Mouse (Mus musculus): ENCODE data around the gene Slc35e4. TPM values are rescaled to one million over a fixed set of nuclear protein-coding genes. Genes with fewer than 3 reads are reported as not detected.
"Not testable (repeated sequence)": the region's sequence is repeated elsewhere in the genome, so short reads cannot be mapped to it uniquely, and the experiment has no call there.

Slc35e4 gene
- polyA plus RNA-seq, 2 experiments = 4.6 to 4.8 TPM

DNA sequence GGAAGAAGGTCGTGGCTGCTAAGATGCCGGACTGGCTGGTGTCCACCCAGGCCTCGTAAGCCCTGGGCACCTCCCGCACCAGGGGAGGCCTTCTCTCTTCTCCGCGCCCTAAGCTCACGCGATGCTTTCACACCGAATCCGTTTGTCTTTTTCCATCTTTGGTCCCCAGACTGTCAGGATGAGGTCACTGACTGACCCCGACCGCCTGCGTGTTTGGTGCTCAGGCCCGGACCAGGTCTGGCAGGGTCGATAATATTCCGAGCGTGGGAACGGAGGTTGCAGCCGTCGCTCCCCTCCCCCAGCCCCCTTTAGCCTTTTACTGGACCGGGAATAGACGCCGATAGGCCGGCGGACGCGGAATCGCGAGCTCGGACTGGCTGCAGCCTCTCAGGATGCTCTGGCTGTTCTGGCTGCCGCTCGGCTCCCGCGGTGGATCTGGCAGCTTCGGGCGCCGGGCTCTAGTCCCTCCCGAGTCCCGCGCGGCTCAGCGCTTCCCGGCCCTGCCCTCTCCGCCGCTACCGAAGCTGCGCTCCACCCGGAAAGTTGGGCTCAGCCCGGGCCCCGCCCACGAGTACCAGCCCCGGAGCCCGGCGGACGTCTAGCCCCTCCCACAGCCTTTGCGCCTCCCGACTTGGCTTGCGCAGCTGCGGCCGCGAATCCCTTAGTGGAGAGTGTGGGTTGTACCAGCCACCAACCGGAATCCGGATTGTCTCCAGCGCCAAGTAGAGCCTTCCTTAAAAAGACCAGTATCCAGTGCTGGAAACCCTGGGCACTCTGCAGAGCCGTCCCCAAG, 952 bp downstream of the Slc35e4 start:
- peak overlapping the region; percentile 93 for H3K4me2 ChIP-seq (replicated peaks; ENCODE audit: low read depth, low read length, severe bottlenecking)
- ATAC-seq (ENCODE audit: low FRiP score, low read depth) (peak; percentile 86), DNase-seq (ENCODE audit: low spot score) (peak; percentile 80)
- H3K4me3 ChIP-seq (replicated peaks; ENCODE audit: low read length) = peak overlapping the region; percentile 60
- no peaks in the 10 kb centered on the region for H3K36me3 ChIP-seq (ENCODE audit: control insufficient read depth, insufficient read depth, low read length)
- H3K4me1 ChIP-seq (ENCODE audit: control insufficient read depth, insufficient read depth, low read length) = peaks cover 16% of the 10 kb centered on the region
- under 1% methylated on average over 60 of the region's 65 CpGs for WGBS
- TF ChIP-seq POLR2A (IDR thresholded peaks at IDR 0.05; ENCODE audit: borderline replicate concordance, extremely low read depth, insufficient read depth, insufficient read length) = 0 out of 2 replicates have a peak, but pooled peaks have one; percentile 33
- H3K9me3 ChIP-seq (ENCODE audit: control insufficient read depth, low read length) = no peaks in the 10 kb centered on the region
- peak overlapping the region; percentile 52 for H3K9ac ChIP-seq (ENCODE audit: low read depth, low read length, severe bottlenecking)
- peak overlapping the region; percentile 70 for H3K27ac ChIP-seq (replicated peaks; ENCODE audit: low read depth, low read length)
- H3K27me3 ChIP-seq (ENCODE audit: control insufficient read depth, insufficient read depth, low read length) = peaks cover 5% of the 10 kb centered on the region

DNA sequence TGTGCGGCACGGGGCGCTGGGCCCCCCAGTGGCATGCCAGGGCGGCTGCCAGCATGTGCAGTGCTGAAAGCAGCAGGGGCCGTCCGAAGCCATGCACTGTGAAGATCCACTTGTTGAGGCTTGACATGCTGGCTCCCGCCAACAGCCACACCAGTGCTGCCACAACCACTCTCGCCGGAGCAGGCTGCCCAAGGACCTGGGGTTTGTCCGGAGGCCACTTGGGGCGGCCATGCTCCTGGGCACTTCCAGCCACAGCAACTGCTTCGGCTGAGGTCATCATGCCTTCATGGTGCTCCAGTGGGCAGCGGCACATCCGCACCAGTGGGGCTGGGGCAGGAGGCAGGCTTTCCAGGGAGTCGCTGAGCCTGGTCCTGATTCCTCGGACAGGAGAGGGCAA, 1.6 kb downstream of the Slc35e4 start:
- no peak for ATAC-seq (ENCODE audit: low FRiP score, low read depth)
- no peak overlapping the region for H3K27ac ChIP-seq (replicated peaks; ENCODE audit: low read depth, low read length)
- no peak for TF ChIP-seq POLR2A (IDR thresholded peaks at IDR 0.05; ENCODE audit: borderline replicate concordance, extremely low read depth, insufficient read depth, insufficient read length)
- no peaks in the 10 kb centered on the region for H3K9me3 ChIP-seq (ENCODE audit: control insufficient read depth, low read length)
- peaks cover 16% of the 10 kb centered on the region for H3K4me1 ChIP-seq (ENCODE audit: control insufficient read depth, insufficient read depth, low read length)
- WGBS = 2% methylated on average over 16 of the region's 16 CpGs
- peak overlapping the region; percentile 60 for H3K4me3 ChIP-seq (replicated peaks; ENCODE audit: low read length)
- H3K27me3 ChIP-seq (ENCODE audit: control insufficient read depth, insufficient read depth, low read length) = peaks cover 5% of the 10 kb centered on the region
- H3K4me2 ChIP-seq (replicated peaks; ENCODE audit: low read depth, low read length, severe bottlenecking) = peak overlapping the region; percentile 93
- H3K36me3 ChIP-seq (ENCODE audit: control insufficient read depth, insufficient read depth, low read length) = no peaks in the 10 kb centered on the region
- H3K9ac ChIP-seq (ENCODE audit: low read depth, low read length, severe bottlenecking) = peak overlapping the region; percentile 52
- DNase-seq (ENCODE audit: low spot score) = no peak

DNA sequence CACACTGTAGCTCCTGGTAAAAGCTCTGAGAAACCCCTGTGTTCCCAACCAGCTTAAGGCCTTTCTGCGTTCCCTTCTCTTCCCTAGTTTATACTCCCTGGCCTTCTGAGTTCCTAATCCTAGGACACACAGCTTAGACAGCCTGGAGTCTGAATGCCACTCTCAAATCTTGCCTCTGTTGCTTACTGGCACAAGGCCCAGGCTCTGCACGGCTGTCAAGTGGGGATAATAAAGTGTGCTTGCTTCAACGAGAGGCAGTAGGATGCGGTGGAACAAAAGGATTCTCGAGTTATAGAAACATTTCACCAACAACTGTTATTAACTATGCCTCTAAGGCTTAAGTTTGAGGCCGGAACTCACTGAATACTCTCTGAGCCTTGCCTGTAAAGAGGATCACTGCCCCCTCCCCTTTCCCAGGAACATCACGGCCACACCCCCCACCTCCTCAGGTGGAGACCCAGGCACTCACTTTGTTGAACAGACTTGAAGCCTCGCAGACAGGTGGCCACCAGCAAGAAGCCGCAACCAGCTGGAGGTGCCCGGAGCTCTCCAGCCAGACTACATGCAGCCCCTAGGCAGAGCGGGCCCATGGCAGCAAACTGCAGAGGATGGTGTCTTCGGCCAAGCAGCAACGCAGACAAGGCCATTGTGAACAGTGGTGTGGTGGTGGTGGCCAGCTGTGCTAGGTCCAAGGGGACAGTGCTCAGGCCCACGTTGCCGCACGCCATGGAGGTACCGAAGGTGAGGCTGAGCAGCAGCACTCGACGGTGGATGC, 2.2 kb downstream of the Slc35e4 start:
- no peak for ATAC-seq (ENCODE audit: low FRiP score, low read depth)

DNA sequence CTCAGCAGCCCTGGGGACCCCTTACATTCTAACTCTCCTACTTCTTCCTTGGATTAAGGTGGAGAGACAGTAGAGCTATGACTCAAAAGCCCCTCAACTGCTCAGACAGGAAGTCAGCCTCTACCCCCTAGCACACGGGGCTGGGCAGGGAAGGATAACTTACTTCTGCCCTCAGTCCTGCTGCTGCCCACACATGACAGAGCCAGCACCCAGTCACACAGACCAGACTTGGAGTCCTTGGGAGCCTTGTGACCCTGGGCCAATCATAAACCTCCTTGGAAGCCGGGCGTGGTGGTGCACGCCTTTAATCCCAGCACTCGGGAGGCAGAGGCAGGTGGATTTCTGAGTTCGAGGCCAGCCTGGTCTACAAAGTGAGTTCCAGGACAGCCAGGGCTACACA, 3.0 kb downstream of the Slc35e4 start:
- not testable (repeated sequence) for H3K4me2 ChIP-seq (replicated peaks; ENCODE audit: low read depth, low read length, severe bottlenecking); H3K36me3 ChIP-seq (ENCODE audit: control insufficient read depth, insufficient read depth, low read length); H3K4me3 ChIP-seq (replicated peaks; ENCODE audit: low read length); DNase-seq (ENCODE audit: low spot score); H3K27ac ChIP-seq (replicated peaks; ENCODE audit: low read depth, low read length); ATAC-seq (ENCODE audit: low FRiP score, low read depth); H3K9me3 ChIP-seq (ENCODE audit: control insufficient read depth, low read length); H3K9ac ChIP-seq (ENCODE audit: low read depth, low read length, severe bottlenecking); H3K27me3 ChIP-seq (ENCODE audit: control insufficient read depth, insufficient read depth, low read length)
- H3K4me1 ChIP-seq (ENCODE audit: control insufficient read depth, insufficient read depth, low read length) = peaks cover 16% of the 10 kb centered on the region
- WGBS = 90% methylated on average over 5 of the region's 6 CpGs

More for the DNA sequence above, 2.2 kb downstream of the Slc35e4 start:
- Histone ChIP-seq H3K27me3 (ENCODE audit: control insufficient read depth, insufficient read depth, low read length) (peaks cover 5% of the 10 kb centered on the region), H3K9me3 (ENCODE audit: control insufficient read depth, low read length) (no peaks in the 10 kb centered on the region), H3K4me2 (replicated peaks; ENCODE audit: low read depth, low read length, severe bottlenecking) (peak overlapping the region; percentile 93), H3K36me3 (ENCODE audit: control insufficient read depth, insufficient read depth, low read length) (no peaks in the 10 kb centered on the region), H3K4me3 (replicated peaks; ENCODE audit: low read length) (peak overlapping the region; percentile 60), H3K27ac (replicated peaks; ENCODE audit: low read depth, low read length) (no peak overlapping the region), H3K9ac (ENCODE audit: low read depth, low read length, severe bottlenecking) (peak overlapping the region; percentile 52; the same call in 1 of the 2 replicates), H3K4me1 (ENCODE audit: control insufficient read depth, insufficient read depth, low read length) (peaks cover 16% of the 10 kb centered on the region)
- WGBS = 15% methylated on average over 16 of the region's 19 CpGs
- TF ChIP-seq POLR2A (IDR thresholded peaks at IDR 0.05; ENCODE audit: borderline replicate concordance, extremely low read depth, insufficient read depth, insufficient read length) = no peak
- peak; percentile 45 for DNase-seq (ENCODE audit: low spot score)

DNA sequence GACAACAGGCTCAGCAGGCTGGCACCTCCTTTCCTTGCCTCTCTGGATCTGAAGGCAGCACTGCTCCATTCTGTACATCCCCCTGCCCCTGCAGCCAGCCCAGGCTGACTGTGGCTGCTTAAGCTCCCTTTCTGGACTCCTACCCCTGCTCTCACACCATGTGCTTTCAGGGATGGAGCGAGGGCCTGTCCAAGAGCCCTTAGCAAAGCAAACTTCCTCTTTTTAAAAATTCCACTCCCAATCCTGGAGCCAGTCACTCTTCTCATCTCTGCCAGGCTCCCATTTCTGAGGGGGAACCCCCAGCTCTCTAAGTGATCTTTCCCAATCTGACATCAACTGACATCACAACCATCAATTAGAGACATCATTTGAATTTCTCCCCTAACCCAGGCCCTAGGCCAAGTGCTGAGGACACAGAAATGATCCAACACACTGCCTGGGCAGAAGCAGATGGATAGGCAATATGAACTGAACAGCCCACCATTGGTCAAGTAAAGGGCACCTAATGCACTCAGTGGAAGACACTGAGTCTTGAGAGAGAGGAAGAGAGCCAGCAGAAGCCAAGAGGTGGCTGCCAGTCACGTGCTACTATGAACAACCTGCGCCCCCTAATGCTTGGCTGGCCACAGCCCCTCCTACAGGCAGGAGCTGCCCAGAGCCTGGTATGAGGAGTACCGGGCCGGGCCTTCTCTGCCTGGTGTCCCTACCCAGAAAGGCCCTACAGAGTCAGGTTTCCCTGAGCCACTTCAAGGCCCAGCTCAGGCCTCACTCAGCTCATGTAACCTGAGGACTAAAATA, 3.8 kb downstream of the Slc35e4 start:
- Histone ChIP-seq H3K27ac (replicated peaks; ENCODE audit: low read depth, low read length) (no peak overlapping the region), H3K9ac (ENCODE audit: low read depth, low read length, severe bottlenecking) (no peak overlapping the region), H3K4me2 (replicated peaks; ENCODE audit: low read depth, low read length, severe bottlenecking) (no peak overlapping the region), H3K27me3 (ENCODE audit: control insufficient read depth, insufficient read depth, low read length) (peaks cover 5% of the 10 kb centered on the region), H3K9me3 (ENCODE audit: control insufficient read depth, low read length) (no peaks in the 10 kb centered on the region), H3K4me3 (replicated peaks; ENCODE audit: low read length) (no peak overlapping the region), H3K4me1 (ENCODE audit: control insufficient read depth, insufficient read depth, low read length) (peaks cover 16% of the 10 kb centered on the region), H3K36me3 (ENCODE audit: control insufficient read depth, insufficient read depth, low read length) (0 out of 2 replicates have a peak, but pooled peaks cover 2% of the 10 kb centered on the region)
- ATAC-seq (ENCODE audit: low FRiP score, low read depth) (no peak), DNase-seq (ENCODE audit: low spot score) (no peak)
- 54% methylated on average over 5 of the region's 5 CpGs for WGBS
- no peak for TF ChIP-seq POLR2A (IDR thresholded peaks at IDR 0.05; ENCODE audit: borderline replicate concordance, extremely low read depth, insufficient read depth, insufficient read length)

Measured in limb, embryonic 14.5 days (tissue).